Mouse (Mus musculus): ENCODE results near the gene Dnajc25.

DNA sequence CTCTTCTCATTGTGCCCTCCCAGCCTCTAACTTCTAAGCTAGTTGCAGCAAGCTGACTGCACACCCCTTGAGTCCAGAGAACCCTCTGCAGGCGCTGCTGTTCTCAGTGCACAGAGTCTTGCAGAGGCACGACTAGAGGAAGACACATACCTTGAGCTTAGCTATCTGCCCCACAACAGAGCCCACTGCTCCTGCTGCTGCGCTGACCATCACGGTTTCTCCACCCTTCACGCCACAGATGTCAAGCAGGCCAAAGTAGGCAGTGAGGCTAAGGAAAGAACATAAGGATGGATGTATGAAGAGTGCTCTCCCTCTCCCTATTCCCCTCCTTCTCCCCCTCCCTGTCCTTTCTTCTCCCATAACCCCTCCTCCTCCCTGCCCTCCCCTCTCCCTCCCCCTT, 19.2 kb upstream of the Dnajc25 start:
- TF ChIP-seq CTCF (IDR thresholded peaks at IDR 0.05; ENCODE audit: borderline replicate concordance, control insufficient read depth, extremely low read depth, insufficient read depth, low read length, poor library complexity) (no peak), POLR2A (IDR thresholded peaks at IDR 0.05; ENCODE audit: control insufficient read depth, extremely low read depth, insufficient read depth, low read length, poor library complexity) (no peak)
